Mouse (Mus musculus) heart, postnatal 0 days (tissue): ENCODE results near the gene Wt1.

Experiments
- CTCF ChIP-seq: IDR thresholded peaks from 2 replicates; pipeline ENCODE4 v1.5.1; 2016; ENCODE audit warnings: antibody characterized with exemption, control low read depth, low read depth
- EP300 ChIP-seq: IDR thresholded peaks from 2 replicates; pipeline ENCODE4 v1.6.1; 2016; ENCODE audit warnings: antibody characterized with exemption, low read depth

GRCm38 (mm10) chr2:105182501-105182900 lies 56.2 kb downstream of the Wt1 start:
- TF ChIP-seq EP300 = no peak
- TF ChIP-seq CTCF = no peak
